Mouse (Mus musculus) neutrophil, adult 65 days (primary cell): ENCODE measurements around the gene Gm17654. TPM values are rescaled to one million over a fixed set of nuclear protein-coding genes. Genes with fewer than 3 reads are reported as not detected.

Source experiments
- total RNA-seq: library from RNA; stranded (reverse); gene quantifications from 2 replicates; pipeline ENCODE4 v1.2.4, GENCODE M21; 2023

The Gm17654 gene
- total RNA-seq: not detected in 2 replicates

GRCm38 (mm10) chr14:43579046-43579445 is at the start of gene Gm17654:
Gene Gm17654 (minus strand): TSS chr14:43579146.

DNA sequence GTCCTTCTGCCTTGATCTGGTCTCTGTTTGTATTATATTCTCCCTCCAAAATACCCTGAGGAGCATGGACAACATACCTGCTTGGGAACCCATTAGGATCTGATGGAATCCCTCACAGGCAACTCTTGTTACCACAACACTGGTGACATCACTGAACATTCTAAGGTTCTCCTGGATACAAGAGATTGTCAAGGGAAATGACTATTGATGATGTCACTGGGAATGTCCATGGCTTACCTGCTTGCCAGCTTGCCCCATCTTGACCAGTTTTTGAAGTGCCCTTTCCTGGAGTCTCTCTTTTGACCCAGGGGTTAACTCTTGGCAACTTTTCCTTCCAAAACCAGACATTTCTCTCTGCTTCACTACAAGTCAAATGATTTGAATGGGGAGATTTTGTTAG is 29.0 kb upstream of the Gm17654 start, which contains the start of gene Gm10375:
Gene Gm10375 (minus strand): TSS at position 101 of the 400 bp plus-strand sequence.

GRCm38 (mm10) chr14:43543276-43543675 is 35.7 kb downstream of the Gm17654 start, which contains the start of gene Gm5799:
Gene Gm5799 (plus strand): TSS chr14:43543576.

Other genes starting within 250 kb of the Gm17654 start
- not detected in 2 replicates for gene 1700001F09Rik, start 231.3 kb downstream of the Gm17654 start, total RNA-seq
- not detected in 2 replicates for gene Gm8138, start 162.8 kb downstream of the Gm17654 start, total RNA-seq
- gene Gm5799, start 35.6 kb downstream of the Gm17654 start, total RNA-seq: not detected in 2 replicates
- not detected in 2 replicates for gene Gm10375, start 28.9 kb upstream of the Gm17654 start, total RNA-seq
- not detected in 2 replicates for gene Gm8165, start 98.1 kb upstream of the Gm17654 start, total RNA-seq
- 1.2 TPM in 1 of 2 replicates, not detected in the other for gene Gm7324, start 118.7 kb upstream of the Gm17654 start, total RNA-seq
- gene Gm16506, start 148.3 kb upstream of the Gm17654 start, total RNA-seq: not detected in 2 replicates
- not detected in 2 replicates for gene Gm6526, start 168.7 kb upstream of the Gm17654 start, total RNA-seq
- gene Gm8180, start 205.6 kb upstream of the Gm17654 start, total RNA-seq: not detected in 2 replicates